Mouse (Mus musculus) spleen, postnatal 14 days (tissue): ENCODE measurements around the gene Bach2.

ENCODE experiments used
- DNase-seq, 2 experiments: peaks; one replicate each; pipeline ENCODE4 v3.0.0; 2021 to 2022; ENCODE audit warnings: low spot score in 2 of 2

The Bach2 gene

DNA sequence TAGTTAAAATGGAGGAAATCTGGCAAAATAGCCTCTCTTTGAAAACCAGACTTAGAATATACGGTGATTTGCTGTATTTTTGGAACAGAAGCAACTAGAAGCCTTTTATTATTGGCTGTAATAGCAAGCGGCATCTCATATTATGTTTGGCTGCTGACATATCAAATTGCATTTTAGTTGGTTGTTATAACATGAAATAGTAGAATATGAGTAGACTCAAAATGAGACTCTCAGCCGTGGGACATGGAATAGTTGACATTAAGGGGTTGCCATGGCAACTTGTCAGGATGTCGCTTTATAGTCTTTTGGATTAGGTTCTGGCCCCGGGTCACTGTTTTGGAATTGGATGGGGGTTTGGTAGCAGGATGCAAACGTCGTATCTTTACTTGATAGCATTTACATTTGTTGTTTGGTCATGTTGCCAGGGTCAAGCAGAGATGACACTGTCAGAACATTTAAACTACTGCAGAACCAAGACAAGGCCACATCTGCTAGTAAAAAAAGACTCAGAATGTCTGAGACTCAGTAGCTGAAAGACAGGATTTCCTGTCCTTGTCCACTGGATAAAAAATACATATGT lies 55.2 kb downstream of the Bach2 start:
- DNase-seq, result no peak

DNA sequence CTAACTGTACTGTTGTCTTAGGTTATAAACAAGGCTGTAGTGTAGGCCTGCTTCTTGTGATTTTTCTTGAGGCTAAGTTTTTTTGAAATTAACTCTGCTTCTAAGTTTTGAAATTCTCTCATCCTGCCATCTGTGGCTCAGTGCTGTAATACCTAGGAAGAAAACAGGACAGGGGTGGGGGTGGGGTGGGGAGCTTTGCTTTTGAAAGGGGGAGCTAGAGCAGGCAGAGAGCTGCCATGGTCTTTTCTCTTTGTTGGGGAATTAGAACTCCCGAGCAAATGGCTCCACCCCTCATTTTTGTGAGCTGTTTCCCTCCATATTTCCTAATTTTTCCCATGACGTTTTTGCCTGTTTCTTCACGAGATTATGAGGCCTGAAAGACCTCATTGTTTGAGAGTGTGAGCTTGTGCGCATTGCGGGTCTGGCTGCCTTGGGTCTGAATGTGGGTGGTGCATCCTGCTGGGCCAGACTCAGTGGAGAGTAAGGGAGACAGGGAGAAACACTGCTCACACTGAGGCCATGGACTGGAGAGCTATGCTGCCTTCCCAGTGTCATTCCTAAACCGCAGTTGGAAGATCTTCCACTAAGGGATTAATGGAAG lies 58.6 kb downstream of the Bach2 start:
- no peak for DNase-seq

DNA sequence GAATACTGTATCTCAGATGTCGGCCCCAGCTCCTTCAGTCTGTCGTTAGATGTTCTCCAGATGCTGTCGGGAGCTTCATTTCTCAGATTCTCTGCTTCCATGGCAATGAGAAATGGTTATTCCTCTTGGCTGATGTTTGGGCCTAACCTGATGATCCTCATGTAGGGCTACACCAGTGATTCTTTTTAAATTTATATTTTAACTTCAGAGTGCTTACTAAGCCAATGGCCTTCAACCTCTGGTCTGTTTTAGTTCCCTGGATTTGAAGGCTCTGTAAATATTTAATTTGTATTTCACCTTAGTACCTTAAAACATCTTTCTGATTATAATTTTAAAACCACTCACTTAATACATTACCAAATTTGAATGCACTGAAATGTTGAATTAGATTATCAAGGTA lies 60.6 kb downstream of the Bach2 start:
- no peak for DNase-seq

DNA sequence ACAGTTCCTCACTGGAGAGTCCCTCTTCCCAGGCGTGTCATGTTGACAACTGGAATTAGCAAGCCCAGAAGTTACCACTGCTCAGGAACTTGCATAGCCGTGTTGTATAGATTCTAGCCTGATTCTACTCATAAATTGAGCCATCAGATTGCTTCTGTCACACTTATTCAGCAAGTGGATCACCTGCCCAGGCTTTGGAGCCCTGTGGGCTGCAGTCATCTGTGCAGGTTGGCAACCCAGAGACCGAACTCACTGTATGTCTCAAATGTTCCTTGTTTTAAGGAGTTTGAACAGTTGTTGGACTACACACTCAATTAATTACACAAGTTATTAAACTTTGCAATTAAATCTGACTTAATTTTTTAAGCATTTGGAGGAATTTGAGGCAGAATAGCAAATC lies 61.4 kb downstream of the Bach2 start:
- DNase-seq, result no peak

DNA sequence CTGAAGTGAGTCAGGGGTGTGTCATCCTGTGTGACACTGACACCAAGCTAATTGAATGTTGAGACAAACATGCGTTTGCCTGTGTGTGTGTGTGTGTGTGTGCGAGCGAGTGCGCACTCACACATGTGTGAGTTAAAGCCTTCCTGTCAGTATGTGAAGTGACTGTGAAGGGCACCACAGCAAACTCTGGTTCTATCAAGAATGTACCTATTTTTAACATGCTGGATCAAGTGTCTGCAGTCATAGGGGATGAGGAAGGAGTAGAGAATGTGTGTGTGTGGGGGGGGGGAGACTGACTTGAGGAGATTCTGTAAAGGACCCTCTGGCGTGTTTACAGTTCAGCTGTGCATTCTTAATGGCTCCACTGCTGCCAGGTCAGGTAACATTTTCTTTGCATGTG lies 64.1 kb downstream of the Bach2 start:
- no peak for DNase-seq

DNA sequence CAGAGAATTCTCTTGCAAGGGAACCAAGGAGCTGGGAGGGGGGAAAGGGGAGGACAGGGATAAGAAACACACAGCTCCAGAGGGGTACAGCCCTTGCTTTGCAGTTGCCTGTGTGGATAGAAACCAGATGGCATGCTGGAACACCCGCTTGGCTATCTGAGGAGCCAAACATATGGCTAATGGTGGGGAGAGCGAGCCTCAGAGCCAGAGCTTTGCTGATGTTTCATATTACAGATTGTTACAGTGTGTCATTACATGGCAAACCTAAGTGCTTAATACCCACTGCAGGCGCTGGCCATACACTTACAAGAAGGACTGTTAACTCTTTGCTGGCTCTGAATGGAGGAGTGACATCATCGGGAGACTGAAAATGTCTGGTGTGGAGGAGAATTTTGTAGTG lies 64.5 kb downstream of the Bach2 start:
- DNase-seq, result no peak

DNA sequence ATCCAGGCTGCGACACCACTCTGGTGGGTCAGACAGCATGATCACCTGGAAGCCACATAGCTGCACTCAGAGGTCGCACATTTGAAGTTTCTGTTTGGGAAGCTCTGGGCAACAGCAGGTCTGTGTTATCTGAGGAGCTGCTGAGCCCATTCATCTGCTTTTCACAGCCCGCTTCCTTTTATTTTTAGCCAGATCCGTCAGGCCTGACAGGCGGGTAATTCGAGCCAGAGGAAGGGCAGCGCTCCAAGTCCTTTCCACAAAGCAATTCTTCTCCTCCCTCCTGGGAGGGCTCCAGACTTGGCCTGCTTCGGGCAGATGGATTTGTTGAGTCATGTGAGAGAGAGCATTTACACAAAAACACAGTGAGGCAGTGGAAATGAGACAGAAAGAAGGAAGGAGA lies 65.1 kb downstream of the Bach2 start:
- DNase-seq, result no peak

DNA sequence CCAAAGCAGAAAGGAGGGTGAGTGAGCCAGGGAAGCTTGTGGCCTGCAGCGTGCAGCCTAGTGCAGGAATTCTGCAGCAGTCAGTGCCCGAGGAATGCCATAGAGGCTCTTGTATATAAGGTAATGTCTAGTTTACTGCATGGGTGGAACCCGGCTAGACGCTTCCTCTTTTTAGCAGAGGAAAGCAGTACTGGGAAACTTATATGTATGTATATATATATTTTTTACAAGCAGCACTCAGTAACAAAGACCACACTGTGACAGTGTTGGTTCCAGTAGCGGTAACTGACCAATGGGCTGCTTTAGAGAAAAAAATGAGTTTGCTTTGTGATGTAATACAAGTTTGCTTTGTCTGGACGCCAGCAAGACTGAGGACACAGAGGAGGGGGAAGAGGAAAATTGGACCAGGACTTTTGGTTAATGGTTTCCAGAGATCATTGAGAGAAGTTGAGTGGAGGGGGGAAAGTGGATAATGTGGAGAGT lies 65.7 kb downstream of the Bach2 start:
- DNase-seq, result no peak

DNA sequence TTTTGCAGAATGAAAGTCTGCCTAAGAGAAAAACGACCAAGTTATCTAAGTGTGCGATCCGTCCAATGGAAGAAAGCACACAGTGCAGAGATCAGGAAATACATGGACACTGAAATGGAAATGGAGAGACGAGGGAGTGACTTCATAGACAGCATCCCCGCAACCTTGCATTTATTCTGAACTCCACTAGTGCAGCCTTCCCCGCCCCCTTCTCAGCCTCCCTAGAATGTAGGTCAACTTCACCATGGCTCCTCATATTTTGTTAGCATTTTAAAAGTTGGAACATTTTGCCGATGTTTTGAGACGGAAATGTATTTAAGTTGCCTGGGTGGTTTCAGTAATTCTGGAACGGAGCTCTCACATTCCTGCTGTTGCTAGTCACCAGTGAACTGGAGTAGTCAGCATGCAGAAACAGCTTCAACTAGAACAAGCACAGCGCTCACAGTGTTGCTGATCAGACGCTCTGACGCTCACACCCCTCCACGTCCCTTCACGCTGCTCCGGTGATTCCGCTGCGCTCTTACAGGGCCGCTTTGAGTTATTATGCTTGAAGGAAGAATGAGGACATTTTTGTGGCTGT lies 66.5 kb downstream of the Bach2 start:
- no peak for DNase-seq

DNA sequence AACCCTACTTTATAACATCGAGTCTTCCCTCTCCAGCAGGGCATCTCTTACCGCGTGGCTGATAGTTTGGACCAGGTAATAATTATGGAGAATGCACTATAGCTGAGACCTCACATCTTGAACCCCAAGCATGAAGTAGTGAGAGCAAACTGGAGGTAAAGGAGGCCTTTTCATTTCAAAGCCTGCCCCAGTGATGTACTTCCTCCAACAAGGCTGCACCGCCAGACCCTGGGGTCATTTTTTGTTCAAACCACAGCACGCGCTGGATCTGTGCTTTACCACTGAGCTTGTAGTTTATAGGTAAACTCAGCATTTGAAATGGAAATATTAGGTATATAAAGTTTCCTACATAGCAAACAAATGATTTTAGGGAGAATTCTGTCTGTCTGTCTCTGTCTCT lies 67.1 kb downstream of the Bach2 start:
- no peak for DNase-seq

DNA sequence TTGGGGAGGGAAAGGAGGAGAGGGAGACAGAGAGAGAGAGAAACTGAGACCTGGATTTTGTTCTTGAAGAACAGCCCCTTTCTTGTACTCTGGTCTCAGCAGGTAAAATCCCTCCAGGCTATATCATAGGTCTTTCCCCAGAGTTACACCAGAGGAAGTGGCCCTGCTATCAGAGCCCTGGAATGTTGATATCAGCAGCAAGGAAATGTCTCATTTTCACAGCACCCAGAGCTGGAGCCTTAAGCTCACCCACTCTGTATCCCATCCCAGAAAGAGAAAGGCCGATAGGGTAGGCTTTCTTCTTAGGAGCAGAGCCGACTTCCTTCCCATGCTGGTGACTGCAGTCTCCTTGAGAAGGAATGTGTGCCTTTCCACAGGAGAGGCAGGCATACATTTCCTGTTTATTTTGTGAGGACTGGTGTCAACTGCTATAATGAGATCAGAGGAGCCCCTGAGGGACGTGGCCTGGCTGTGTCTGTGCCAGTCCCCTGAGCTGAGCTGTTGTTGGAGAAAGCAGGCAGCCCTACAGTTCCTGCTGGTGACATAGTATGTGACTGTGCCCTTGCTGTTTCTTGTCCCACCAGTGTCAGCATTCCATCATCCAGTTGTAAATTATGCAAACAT lies 67.7 kb downstream of the Bach2 start:
- no peak for DNase-seq

DNA sequence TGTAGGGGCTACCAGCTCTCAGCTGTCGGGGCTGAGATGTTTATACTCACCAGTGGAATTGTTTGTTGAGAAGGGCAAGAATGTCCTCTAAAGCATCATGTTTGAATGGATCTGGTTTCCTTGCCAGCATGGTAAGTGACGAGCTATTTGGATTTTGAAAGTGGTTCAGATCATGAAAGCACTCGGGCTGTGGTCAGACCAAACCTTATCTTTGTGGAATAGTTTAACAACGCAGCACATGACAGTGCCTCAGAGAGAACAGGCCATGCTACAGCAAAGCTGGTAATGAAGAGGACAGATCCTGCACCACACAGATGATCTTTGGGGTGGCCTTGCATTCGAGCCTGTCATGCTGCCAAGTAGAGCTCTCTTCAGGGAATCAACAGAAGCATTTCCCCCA lies 68.6 kb downstream of the Bach2 start:
- no peak for DNase-seq

DNA sequence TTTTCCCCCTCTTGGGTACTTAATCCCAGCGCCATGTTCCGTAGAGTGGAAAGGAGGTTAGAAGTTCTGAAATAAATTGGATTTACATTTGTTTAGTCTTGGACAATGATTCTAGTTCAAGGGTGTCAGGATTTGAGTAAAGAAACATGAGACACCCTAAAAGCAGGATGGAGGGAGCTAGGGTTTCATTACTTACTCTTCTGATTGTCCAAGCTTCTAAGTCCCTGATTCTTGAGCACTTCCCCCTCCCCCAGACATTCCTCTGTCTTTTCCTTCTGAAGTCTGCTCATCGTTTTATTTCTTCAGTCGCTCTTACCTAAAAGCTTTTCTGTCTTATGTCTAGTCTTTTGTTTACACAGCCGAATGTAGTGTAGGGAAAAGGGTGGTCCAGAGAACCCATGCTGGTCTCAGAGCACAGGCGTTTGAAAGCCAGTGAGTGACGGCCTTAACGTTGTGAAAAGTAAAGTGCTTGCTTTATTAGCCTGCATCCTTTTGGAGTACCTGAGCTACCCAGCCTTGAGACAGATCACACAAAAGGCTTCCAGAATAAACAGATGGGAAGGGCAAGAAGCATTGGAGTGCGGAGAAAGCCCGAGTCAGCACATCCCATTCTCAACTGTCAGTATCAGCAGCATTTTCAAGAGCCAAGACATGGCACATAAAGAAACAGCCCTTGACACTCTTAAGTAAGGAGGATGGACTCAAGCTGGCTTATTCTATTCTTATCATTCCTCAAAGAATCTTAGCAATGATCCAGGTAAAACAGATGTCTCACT lies 73.8 kb downstream of the Bach2 start:
- DNase-seq, result no peak

DNA sequence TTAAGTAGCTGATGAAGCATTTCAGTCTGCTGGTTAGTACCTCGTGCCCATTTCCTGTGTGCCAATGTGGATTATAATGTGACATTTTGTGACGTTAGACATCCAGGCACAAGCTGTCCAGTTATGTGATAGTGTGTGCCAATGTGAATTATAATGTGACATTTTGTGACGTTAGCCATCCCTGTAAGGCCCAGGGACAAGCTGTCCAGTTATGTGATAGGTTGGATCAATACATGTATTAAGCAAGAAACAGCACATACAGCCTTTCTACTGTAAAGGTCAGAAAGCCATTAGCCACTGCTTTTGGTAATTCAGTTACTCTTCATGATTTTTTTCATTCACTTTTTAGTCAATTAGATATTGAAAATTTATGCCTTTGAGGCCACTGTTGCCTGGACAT lies 76.3 kb downstream of the Bach2 start:
- no peak for DNase-seq

DNA sequence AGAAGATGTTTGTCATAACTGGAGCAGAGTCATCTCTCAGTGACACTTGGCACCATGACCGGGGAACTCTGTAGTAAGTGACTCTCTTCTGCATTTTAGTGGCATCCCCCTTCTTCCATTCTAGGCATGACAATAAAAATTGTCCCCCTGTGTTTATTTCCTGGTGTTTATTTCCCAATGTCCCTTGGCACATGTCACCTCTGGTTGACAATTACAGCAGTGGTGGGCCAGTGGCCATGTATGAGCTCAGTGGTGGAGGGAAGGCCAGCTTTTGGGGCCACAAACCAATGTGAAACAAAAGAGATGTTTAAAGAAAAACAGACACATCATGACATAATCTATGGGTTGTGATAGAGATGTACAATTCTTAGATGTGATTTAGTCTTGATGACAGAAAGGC lies 80.0 kb downstream of the Bach2 start:
- DNase-seq, result no peak

DNA sequence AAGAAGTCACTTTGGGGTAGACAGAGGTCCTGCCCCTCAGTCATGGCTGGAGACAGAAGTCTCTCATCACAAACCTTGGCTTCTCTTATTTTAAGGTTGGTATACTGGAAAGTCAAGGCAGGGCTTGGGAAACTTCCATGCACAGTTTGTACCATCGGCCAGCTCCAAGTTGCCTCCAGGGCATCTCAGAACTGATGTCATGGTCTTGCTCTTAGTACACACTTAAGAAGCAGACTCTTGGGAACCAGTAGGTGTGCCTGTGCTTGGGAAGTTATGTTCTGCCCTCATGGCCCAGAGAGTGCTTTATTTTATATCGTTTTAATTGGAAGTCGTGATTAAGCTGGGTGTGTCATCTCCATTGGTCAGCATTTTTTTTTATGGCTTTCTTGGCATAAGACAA lies 80.7 kb downstream of the Bach2 start:
- DNase-seq, result no peak

DNA sequence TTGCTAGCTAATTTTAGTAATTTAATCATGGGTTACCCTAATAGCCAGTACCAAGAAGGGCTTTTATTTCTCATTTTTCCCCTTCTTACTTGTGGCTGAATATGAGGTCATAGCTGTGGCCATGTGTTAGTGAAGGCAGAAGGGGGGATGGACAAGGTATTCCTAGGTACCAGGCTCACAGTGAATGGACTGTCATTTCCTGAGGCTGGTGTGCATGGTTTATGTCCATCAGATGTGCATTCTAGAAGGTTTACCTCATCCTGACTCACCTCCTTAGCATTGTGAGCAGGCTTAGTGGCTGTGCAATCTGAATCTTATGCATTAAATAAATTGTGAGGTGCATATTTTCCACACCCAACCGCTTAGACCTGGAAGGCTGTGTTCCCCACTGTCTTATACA lies 81.4 kb downstream of the Bach2 start:
- no peak for DNase-seq

DNA sequence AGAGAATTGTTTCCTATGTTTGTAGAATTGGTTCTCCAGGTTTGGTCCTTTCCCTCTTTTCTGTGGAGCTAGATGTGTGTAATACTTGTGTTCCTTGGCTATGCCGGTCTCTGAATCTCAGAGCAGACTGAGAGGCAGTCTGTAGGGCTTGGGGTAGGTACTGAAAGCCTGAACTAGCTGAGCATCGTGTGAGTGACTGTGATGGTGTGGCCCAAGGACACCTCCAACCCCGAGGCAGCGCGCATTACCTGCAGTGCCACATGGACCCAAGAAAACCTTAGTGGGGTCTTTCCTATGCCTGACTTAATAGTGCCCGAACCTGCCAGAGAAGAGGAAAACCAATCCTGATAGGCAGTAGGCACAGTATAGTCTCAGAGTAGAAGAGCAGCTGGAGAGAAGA lies 85.5 kb downstream of the Bach2 start:
- DNase-seq, result no peak

DNA sequence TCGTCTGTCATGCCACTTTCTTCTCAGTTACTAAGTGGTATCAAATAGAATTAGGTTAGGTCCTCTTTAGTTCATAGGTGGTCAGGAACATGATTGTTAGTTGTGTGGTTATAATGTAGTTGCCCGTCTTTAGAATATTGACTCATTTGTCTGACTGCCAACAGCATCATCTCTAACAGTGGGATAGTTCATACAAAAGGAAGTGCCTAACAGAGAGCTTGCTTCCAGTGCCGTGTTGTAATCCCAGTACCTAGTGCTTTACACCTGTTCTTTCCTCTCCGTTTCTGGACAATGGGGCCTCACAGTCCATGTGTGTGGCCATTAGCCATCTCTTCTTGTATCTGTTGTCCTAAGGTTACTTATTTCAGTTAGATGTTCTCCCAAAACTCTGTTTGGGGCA lies 86.4 kb downstream of the Bach2 start:
- no peak for DNase-seq

DNA sequence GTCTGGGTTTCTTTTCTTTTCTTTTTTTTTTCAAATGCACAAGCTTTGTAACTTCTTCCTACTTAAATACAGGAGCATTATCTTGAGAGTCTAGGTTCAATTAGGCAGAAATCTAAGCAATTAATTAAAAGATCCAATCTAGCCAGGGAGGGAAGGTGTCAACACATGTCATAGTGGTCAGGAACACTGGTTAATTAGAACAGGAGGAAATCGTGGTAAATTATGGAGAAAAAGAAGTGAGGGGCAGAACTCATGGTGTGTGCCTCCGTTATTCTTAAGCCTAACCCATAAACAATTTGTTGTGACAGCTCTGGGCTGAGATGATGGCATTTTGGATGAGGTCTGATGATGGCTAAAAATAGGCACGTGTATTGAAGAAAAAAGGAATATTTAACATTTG lies 87.0 kb downstream of the Bach2 start:
- DNase-seq, result no peak

DNA sequence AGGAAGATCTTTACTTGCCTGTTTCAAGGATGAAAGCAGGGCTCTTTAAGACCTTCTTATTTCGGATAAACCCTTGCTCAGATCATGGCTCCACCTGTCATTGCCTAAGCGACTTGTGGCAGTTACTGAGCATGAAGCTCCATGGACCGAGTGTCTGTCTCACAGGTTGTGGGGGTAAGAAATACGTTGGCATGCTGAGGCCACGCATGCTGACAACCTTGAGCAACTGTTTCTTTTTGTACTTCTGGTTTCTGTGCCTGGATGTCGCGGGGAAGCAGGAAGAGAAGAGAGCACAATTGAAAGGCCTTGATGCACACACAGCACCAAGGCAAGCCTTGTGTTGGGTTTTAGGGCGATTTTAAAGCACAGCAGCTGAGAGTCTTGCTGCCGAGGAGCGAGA lies 87.7 kb downstream of the Bach2 start:
- no peak for DNase-seq

DNA sequence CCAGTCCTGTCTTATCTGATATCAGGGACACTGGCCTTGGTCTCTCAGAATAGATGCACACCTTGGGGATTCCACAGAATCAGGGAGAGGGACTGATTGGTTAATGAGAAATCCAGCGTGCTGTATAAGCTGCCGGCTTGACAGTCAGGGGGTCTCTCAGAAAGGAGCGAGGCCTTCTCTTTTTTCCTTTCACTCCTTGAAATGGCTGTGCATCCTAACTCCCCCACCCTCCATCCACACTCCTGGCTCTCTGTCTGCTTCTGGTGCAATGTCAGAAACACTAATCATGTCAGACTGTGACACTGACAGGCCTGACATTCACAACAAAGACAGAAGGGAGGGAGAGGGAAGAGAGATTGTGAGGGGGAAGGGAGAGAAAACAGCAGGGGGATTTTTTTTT lies 88.3 kb downstream of the Bach2 start:
- DNase-seq, result no peak

DNA sequence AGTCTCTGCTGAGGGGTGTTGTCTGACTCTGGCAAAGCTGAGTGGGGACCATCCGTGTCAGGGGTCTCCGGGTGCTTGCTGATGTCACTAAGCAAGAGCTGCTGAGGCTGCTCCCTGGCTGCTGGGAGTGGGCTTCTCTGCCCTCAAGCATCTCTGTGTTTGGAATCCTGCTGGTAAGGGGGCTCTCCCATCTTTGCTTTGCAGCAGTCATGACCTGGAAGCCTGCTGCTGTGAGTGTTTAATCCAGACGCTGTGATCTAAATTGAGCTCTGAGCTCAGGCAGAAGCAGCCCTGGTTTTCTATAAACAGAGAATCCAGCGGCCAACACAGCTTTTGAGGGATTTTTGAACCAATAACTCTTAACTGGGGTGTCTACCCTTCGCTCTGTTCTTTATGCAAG lies 89.0 kb downstream of the Bach2 start:
- DNase-seq, result no peak
